Mouse (Mus musculus): ENCODE data around the gene Catsperg1.

GRCm38 (mm10) chr7:29247314-29247700, 33.5 kb upstream of the Catsperg1 start:
- no peak for TF ChIP-seq GATA1 (IDR thresholded peaks at IDR 0.05; ENCODE audit: borderline replicate concordance, low read length)
- TF ChIP-seq FLI1 (IDR thresholded peaks at IDR 0.05; ENCODE audit: low read length) = no peak
